ENCODE assay signal across 7 mouse cellular contexts in genomic region chr4:150048478-150049156, GRCm38 (mm10). TPM values are rescaled to one million over a fixed set of nuclear protein-coding genes. Genes with fewer than 3 reads are reported as not detected.
DNase-seq lines count a peak whose midpoint lies in the region; ATAC-seq and TF ChIP-seq lines count a peak whose summit lies in the region.

No protein-coding gene starts in this region.

- intact Hi-C loops in left cerebral cortex, postnatal 14 days (cut with DNase I) = no loop called here

- peak; percentile 32 for DNase-seq in urinary bladder, postnatal 14 days (ENCODE audit: low spot score)
- no peak for DNase-seq in urinary bladder, postnatal 4 days (ENCODE audit: low spot score in 2 of 2)
- peak; percentile 64 for DNase-seq in forebrain, embryonic 10.5 days (ENCODE audit: extremely low spot score, low spot score)
- DNase-seq in layer of hippocampus, postnatal 10 days (ENCODE audit: low spot score in 2 of 2) = no peak
- no peak for DNase-seq in left cerebral cortex, postnatal 14 days (ENCODE audit: low spot score in 2 of 2)

- WGBS in forebrain, embryonic 10.5 days = under 1% methylated on average over 49 of the region's 49 CpGs
- under 1% methylated on average over 49 of the region's 49 CpGs for WGBS in intestine, postnatal 0 days

- peak overlapping the region; percentile 38; the same call in 1 of the 2 replicates for H3K9ac ChIP-seq in intestine, postnatal 0 days (ENCODE audit: low read depth, low read length)

- H3K9me3 ChIP-seq in forebrain, embryonic 10.5 days = peaks cover 5% of the 10 kb centered on the region
- H3K9me3 ChIP-seq in intestine, postnatal 0 days (ENCODE audit: control insufficient read depth) = no peaks in the 10 kb centered on the region

- H3K27me3 ChIP-seq in forebrain, embryonic 10.5 days (ENCODE audit: poor library complexity, severe bottlenecking) = peaks cover 78% of the 10 kb centered on the region
- peaks cover 16% of the 10 kb centered on the region; the same call in 1 of the 2 replicates for H3K27me3 ChIP-seq in intestine, postnatal 0 days (replicated peaks; ENCODE audit: control insufficient read depth, insufficient read depth, low read length)

- no peaks in the 10 kb centered on the region for H3K36me3 ChIP-seq in forebrain, embryonic 10.5 days (replicated peaks)
- no peaks in the 10 kb centered on the region for H3K36me3 ChIP-seq in intestine, postnatal 0 days (ENCODE audit: control insufficient read depth, insufficient read depth)

- TF ChIP-seq CTCF in intestine, postnatal 0 days (IDR thresholded peaks at IDR 0.05; ENCODE audit: low read depth) = no peak

- peaks cover 40% of the 10 kb centered on the region for H3K4me1 ChIP-seq in forebrain, embryonic 10.5 days
- no peaks in the 10 kb centered on the region; the same call in 1 of the 2 replicates for H3K4me1 ChIP-seq in intestine, postnatal 0 days (replicated peaks; ENCODE audit: control insufficient read depth, insufficient read depth, low read length)

- peak; percentile 35 for ATAC-seq in intestine, postnatal 0 days
- peak; percentile 56 for ATAC-seq in megakaryocyte, adult 5-6 weeks (ENCODE audit: poor library complexity, severe bottlenecking)

- peak overlapping the region; percentile 56 for H3K27ac ChIP-seq in forebrain, embryonic 10.5 days
- H3K27ac ChIP-seq in intestine, postnatal 0 days (ENCODE audit: low read depth, low read length) = no peak overlapping the region

- H3K4me3 ChIP-seq in forebrain, embryonic 10.5 days = peak overlapping the region; percentile 58
- peak overlapping the region; percentile 49 for H3K4me3 ChIP-seq in intestine, postnatal 0 days (ENCODE audit: low read depth, low read length)

- peak overlapping the region; percentile 92 for H3K4me2 ChIP-seq in intestine, postnatal 0 days (replicated peaks; ENCODE audit: low read depth)

RNA-seq across cellular contexts. Expression of gene Gpr157, which starts 38.5 kb away (rescaled TPM):
- 0.32 and 0.41 TPM in 2 replicates for polyA plus RNA-seq in forebrain, embryonic 10.5 days (2016; fragmentation: Nextera tagmentation; extraction: Ambion mirVana)
- 2.5 and 3.2 TPM in 2 replicates for polyA plus RNA-seq in intestine, postnatal 0 days (2015; fragmentation: Nextera tagmentation; extraction: Ambion mirVana)
- total RNA-seq in megakaryocyte, adult 5-6 weeks (2015) = 1.0 and 1.9 TPM in 2 replicates
- 1.6 and 2.6 TPM in 2 replicates for total RNA-seq in megakaryocyte, adult 5-6 weeks (2017)
- total RNA-seq in layer of hippocampus, postnatal 10 days (2021) = 1 to 10 TPM; 1.0 to 1.6 TPM
- 1 to 10 TPM in 1 of 2 experiments, under 1 TPM in 1; 0.75 to 1.3 TPM for total RNA-seq in left cerebral cortex, postnatal 14 days (2021)

RNA-seq across cellular contexts. Expression of gene H6pd, which starts 39.8 kb away (rescaled TPM):
- 3.0 TPM in 2 replicates for polyA plus RNA-seq in forebrain, embryonic 10.5 days (2016; fragmentation: Nextera tagmentation; extraction: Ambion mirVana)
- 33.1 and 37.5 TPM in 2 replicates for polyA plus RNA-seq in intestine, postnatal 0 days (2015; fragmentation: Nextera tagmentation; extraction: Ambion mirVana)
- total RNA-seq in megakaryocyte, adult 5-6 weeks (2015) = 14.4 and 16.1 TPM in 2 replicates
- 26.1 and 32.7 TPM in 2 replicates for total RNA-seq in megakaryocyte, adult 5-6 weeks (2017)
- 10 to 100 TPM; 10.7 to 12.8 TPM for total RNA-seq in layer of hippocampus, postnatal 10 days (2021)
- 10 to 100 TPM; 11.4 to 14.2 TPM for total RNA-seq in left cerebral cortex, postnatal 14 days (2021)

Comparison
In these comparisons a context has a peak if more than half of its experiments do, and no peak if none do; other contexts are left out.
1. DNase-seq: peak in urinary bladder, postnatal 14 days (single experiment) and forebrain, embryonic 10.5 days (single experiment); none in urinary bladder, postnatal 4 days (0 of 2), layer of hippocampus, postnatal 10 days (0 of 2) and left cerebral cortex, postnatal 14 days (0 of 2).